Comparison of ENCODE assay signal across 9 mouse cellular contexts in genomic region chr9:108809188-108809587, GRCm38 (mm10). TPM values are rescaled to one million over a fixed set of nuclear protein-coding genes. Genes with fewer than 3 reads are reported as not detected.
DNase-seq lines count a peak whose midpoint lies in the region; ATAC-seq and TF ChIP-seq lines count a peak whose summit lies in the region.
"Had no signal": no experiment of that assay in that cellular context is flagged by ENCODE, and none has a peak within 500 bp of the region (broad histone marks: within the 10 kb centered on the region; RNA-seq: fewer than 3 reads in every experiment).

No protein-coding gene starts in this region.

- H3K4me1 ChIP-seq in heart, embryonic 12.5 days (replicated peaks): peaks cover 43% of the 10 kb centered on the region
- peaks cover 7% of the 10 kb centered on the region; the same call in 1 of the 2 replicates for H3K4me1 ChIP-seq in kidney, postnatal 0 days (replicated peaks; ENCODE audit: insufficient read depth, low read length)

- peak overlapping the region; percentile 90; the same call in 1 of the 2 replicates for H3K27ac ChIP-seq in layer of hippocampus, adult 2 months
- no peak overlapping the region for H3K27ac ChIP-seq in heart, embryonic 12.5 days (ENCODE audit: poor library complexity, severe bottlenecking)
- no peak overlapping the region for H3K27ac ChIP-seq in kidney, postnatal 0 days

- H3K9ac ChIP-seq in heart, embryonic 12.5 days: peak overlapping the region; percentile 75; the same call in 1 of the 2 replicates
- peak overlapping the region; percentile 77 for H3K9ac ChIP-seq in kidney, postnatal 0 days (ENCODE audit: low read depth, low read length)

- peak overlapping the region; percentile 80 for H3K4me2 ChIP-seq in heart, embryonic 12.5 days
- peak overlapping the region; percentile 95 for H3K4me2 ChIP-seq in kidney, postnatal 0 days (ENCODE audit: low read length)

- TF ChIP-seq CTCF in layer of hippocampus, adult 2 months (conservative IDR thresholded peaks at IDR 0.05): no peak
- TF ChIP-seq CTCF in kidney, postnatal 0 days (IDR thresholded peaks at IDR 0.05; ENCODE audit: low read depth): no peak

- WGBS in heart, embryonic 12.5 days: 40% methylated on average over 5 of the region's 5 CpGs
- 43% methylated on average over 5 of the region's 5 CpGs for WGBS in kidney, postnatal 0 days

- peaks cover 63% of the 10 kb centered on the region for H3K36me3 ChIP-seq in heart, embryonic 12.5 days
- H3K36me3 ChIP-seq in kidney, postnatal 0 days (ENCODE audit: insufficient read depth, low read length): peaks cover 43% of the 10 kb centered on the region

- H3K9me3 ChIP-seq in heart, embryonic 12.5 days (replicated peaks): no peaks in the 10 kb centered on the region
- no peaks in the 10 kb centered on the region for H3K9me3 ChIP-seq in kidney, postnatal 0 days (replicated peaks; ENCODE audit: low read length)

- no peaks in the 10 kb centered on the region for H3K27me3 ChIP-seq in heart, embryonic 12.5 days (replicated peaks)
- H3K27me3 ChIP-seq in kidney, postnatal 0 days (ENCODE audit: insufficient read depth, low read length): no peaks in the 10 kb centered on the region

- no peak for DNase-seq in layer of hippocampus, adult 2 months (ENCODE audit: low spot score in 2 of 2)
- no peak for DNase-seq in layer of hippocampus, adult 11-12 months (ENCODE audit: low spot score)
- peak; percentile 31 for DNase-seq in kidney, postnatal 0 days (ENCODE audit: low spot score)
- DNase-seq in lung, postnatal 4 days: peak; percentile 49 to 50
- DNase-seq in urinary bladder, postnatal 36 days (ENCODE audit: low spot score in 2 of 2): no peak
- DNase-seq in left cerebral cortex, postnatal 4 days: no peak
- no peak for DNase-seq in frontal cortex, postnatal 36 days (ENCODE audit: low spot score in 2 of 2)

- intact Hi-C loops in left cerebral cortex, postnatal 4 days (cut with DNase I): no loop called here

- H3K4me3 ChIP-seq in layer of hippocampus, adult 2 months: peak overlapping the region; percentile 98
- peak overlapping the region; percentile 61 for H3K4me3 ChIP-seq in heart, embryonic 12.5 days
- peak overlapping the region; percentile 74; the same call in 1 of the 2 replicates for H3K4me3 ChIP-seq in kidney, postnatal 0 days (replicated peaks; ENCODE audit: low read depth, low read length)

- ATAC-seq in heart, embryonic 12.5 days (ENCODE audit: insufficient number of reproducible peaks, low FRiP score): no peak
- no peak for ATAC-seq in kidney, postnatal 0 days (replicated peaks; ENCODE audit: low FRiP score, low read depth)

RNA-seq across cellular contexts. Expression of gene Nckipsd, which starts 1.0 kb away (rescaled TPM):
- total RNA-seq in layer of hippocampus, adult 2 months (2021): 10 to 100 TPM; 68.8 to 71.3 TPM
- 8.9 and 9.2 TPM in 2 replicates for polyA plus RNA-seq in heart, embryonic 12.5 days (2016; fragmentation: Nextera tagmentation; extraction: Ambion mirVana)
- polyA plus RNA-seq in kidney, postnatal 0 days (2015; fragmentation: Nextera tagmentation; extraction: Ambion mirVana): 11.3 and 13.6 TPM in 2 replicates
- 10 to 100 TPM; 28.9 to 35.9 TPM for total RNA-seq in left cerebral cortex, postnatal 4 days (2021)

RNA-seq across cellular contexts. Expression of gene Celsr3, which starts 16.9 kb away (rescaled TPM):
- 10 to 100 TPM; 66.4 to 79.6 TPM for total RNA-seq in layer of hippocampus, adult 2 months (2021)
- polyA plus RNA-seq in heart, embryonic 12.5 days (2016; fragmentation: Nextera tagmentation; extraction: Ambion mirVana): 0.08 and 0.09 TPM in 2 replicates
- 0.06 and 0.11 TPM in 2 replicates for polyA plus RNA-seq in kidney, postnatal 0 days (2015; fragmentation: Nextera tagmentation; extraction: Ambion mirVana)
- total RNA-seq in left cerebral cortex, postnatal 4 days (2021): 100 to 1,000 TPM; 103 to 112 TPM
- total RNA-seq: hematopoietic stem cell, adult 5-6 weeks had no signal

RNA-seq across cellular contexts. Expression of gene Ip6k2, which starts 25.6 kb away (rescaled TPM):
- total RNA-seq in layer of hippocampus, adult 2 months (2021): 100 to 1,000 TPM; 249 to 251 TPM
- polyA plus RNA-seq in heart, embryonic 12.5 days (2016; fragmentation: Nextera tagmentation; extraction: Ambion mirVana): 45.1 and 47.7 TPM in 2 replicates
- 74.6 and 79.5 TPM in 2 replicates for polyA plus RNA-seq in kidney, postnatal 0 days (2015; fragmentation: Nextera tagmentation; extraction: Ambion mirVana)
- total RNA-seq in left cerebral cortex, postnatal 4 days (2021): 100 to 1,000 TPM; 188 to 206 TPM

RNA-seq across cellular contexts. Expression of gene Slc26a6, which starts 43.9 kb away (rescaled TPM):
- total RNA-seq in layer of hippocampus, adult 2 months (2021): 10 to 100 TPM; 16.6 to 22.3 TPM
- 6.0 and 8.0 TPM in 2 replicates for polyA plus RNA-seq in heart, embryonic 12.5 days (2016; fragmentation: Nextera tagmentation; extraction: Ambion mirVana)
- 10.7 and 12.8 TPM in 2 replicates for polyA plus RNA-seq in kidney, postnatal 0 days (2015; fragmentation: Nextera tagmentation; extraction: Ambion mirVana)
- total RNA-seq in left cerebral cortex, postnatal 4 days (2021): 10 to 100 TPM; 22.8 to 27.4 TPM

Comparison
In these comparisons a context has a peak if more than half of its experiments do, and no peak if none do; other contexts are left out.
1. DNase-seq: peak in kidney, postnatal 0 days (single experiment) and lung, postnatal 4 days (2 of 2); none in layer of hippocampus, adult 2 months (0 of 2), layer of hippocampus, adult 11-12 months (single experiment), urinary bladder, postnatal 36 days (0 of 2), left cerebral cortex, postnatal 4 days (single experiment) and frontal cortex, postnatal 36 days (0 of 2).
2. Peak in every context shown above with its lines, with median percentiles within 50 percentile points of each other: H3K4me3 ChIP-seq.